Mouse (Mus musculus): ENCODE data around the gene Ppp3r1.
"Not testable (repeated sequence)": the region's sequence is repeated elsewhere in the genome, so short reads cannot be mapped to it uniquely, and the experiment has no call there.

The Ppp3r1 gene

DNA sequence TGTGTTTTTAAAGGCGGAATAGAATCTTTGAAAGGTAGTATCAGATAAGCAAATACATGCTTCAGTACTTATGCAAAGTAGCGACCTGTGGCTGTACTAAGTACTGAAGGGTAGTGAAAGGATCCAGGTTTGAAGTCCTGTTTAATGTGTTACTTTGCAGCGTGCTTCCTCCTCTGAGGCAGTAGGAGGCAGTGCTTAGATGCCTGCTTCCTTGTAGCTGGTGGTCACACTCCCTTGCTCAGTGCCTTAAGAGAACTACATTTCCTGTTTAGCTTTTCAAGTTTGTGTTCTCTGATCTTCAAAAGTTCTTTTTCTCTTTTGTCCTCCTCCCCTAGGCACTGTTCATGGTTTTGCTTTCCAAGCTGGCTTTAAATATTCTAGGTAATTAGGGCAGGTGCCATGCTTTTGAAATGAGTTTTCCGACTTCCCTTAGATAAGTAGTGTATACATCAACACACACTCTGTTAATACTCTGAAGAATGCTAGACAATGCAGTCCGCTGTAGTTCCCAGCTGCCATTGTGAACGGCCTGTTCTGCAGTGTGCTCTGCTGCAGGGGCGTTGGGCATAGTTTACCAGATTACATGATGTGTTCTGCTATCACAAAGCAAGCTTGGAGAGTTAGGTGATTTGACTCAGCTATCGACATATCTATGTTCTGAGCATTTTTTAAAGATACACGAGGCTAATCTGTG lies 33.2 kb downstream of the Ppp3r1 start:
- in situ Hi-C loops (cut with MboI; ENCODE audit: unreplicated experiment in 2 of 2): loop anchor here in 1 of 2 experiments (10.0 kb wide), 1 partner anchor 227 kb away; no protein-coding TSS in a partner anchor

DNA sequence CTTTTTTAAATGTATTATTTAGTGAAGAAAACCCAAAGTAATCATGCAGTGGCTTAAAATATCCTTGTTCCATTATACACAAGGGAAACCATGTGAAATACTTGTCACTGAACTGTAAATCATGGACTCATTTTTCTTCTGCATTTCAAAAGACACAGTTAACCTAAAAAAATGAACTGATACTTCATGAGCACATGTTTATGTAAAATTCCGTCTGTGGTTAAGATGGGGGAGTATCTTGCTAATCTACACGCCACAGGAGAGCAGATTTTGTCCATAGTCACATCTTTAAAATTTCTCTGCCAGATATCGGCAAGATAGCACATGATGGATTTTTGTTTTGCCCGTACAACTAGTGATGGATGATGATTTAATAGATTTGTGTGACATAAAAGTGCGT lies 40.1 kb downstream of the Ppp3r1 start:
- in situ Hi-C loops (cut with MboI; ENCODE audit: unreplicated experiment in 2 of 2): loop anchor here in 1 of 2 experiments (10.0 kb wide), 1 partner anchor 234 kb away; no protein-coding TSS in a partner anchor

DNA sequence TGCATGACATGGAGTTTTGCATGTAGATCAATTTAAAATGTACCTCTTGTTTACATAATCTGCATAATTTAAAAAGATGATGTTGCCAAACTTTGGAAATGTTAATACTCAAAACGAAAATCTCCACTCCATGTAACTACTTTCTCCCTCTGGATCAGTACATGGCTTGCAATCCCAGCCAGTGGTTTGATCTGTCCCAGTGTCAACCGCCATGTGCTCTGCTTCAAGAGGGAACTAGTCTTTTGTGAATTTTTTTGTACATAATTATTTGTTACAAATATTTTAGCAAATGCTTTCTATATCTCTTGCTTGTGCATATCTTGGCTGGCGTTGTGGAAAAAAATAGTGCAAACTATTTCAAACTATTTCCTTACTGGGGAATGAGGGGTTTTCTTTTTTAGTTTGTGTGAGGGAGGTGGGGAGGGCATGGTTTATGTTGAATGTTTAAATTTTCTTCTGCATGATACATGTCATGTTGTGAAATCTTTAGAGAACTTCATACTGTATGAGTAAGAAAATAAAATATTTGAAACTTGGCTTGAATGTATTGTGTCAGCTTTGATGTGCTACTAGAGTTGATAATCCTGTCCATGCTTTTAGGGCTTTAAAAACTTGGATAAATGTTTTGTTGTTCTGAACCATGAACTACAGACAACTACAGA lies 40.9 kb downstream of the Ppp3r1 start:
- in situ Hi-C loops (cut with MboI; ENCODE audit: unreplicated experiment in 2 of 2): loop anchor here (10.0 to 25.0 kb wide), 2 partner anchors 235 to 238 kb away; partner anchors contain the start of gene Fbxo48 (in 1 of the 2)

DNA sequence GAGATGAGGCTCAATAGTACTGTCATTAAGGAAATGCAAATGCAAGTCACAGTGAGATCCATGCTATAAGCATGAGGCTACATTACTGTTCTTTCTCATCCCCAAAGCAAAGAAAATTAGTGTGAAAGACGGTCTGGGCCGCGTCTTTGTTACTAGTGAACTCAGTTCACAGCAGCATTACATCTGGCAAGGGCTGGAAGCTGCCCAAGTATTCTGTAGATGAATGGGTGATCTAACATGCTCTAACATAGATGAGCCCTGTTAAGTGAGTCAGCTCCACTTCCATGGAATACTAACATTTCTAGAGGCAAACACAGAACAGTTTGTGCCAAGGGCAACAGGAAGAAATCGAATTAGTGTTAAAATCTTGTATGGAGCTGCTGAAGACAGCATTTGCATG lies 41.9 kb downstream of the Ppp3r1 start:
- in situ Hi-C loops (cut with MboI; ENCODE audit: unreplicated experiment in 2 of 2): loop anchor here in 1 of 2 experiments (25.0 kb wide), 1 partner anchor 239 kb away; the partner anchor contains the start of gene Fbxo48

DNA sequence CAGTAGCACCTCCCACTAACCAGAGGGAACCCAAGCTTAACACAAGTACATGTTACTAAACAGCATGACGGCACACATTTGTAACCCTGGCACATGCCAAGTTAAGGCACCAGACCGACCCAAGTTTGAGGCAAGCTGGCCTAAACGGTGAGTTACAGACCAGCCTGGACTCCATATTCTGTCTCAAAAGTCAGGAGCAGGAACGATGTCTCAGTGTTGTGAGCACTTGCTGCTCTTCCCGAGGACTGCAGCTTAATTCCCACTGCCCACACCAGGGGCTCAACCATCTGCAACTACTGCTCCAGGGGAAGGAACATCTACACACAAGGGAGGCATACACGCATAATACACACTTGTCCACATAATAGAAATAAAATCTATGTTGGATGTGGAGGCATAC lies 43.4 kb downstream of the Ppp3r1 start:
- in situ Hi-C loops (cut with MboI; ENCODE audit: unreplicated experiment in 2 of 2): loop anchor here in 1 of 2 experiments (25.0 kb wide), 1 partner anchor 240 kb away; the partner anchor contains the start of gene Fbxo48

DNA sequence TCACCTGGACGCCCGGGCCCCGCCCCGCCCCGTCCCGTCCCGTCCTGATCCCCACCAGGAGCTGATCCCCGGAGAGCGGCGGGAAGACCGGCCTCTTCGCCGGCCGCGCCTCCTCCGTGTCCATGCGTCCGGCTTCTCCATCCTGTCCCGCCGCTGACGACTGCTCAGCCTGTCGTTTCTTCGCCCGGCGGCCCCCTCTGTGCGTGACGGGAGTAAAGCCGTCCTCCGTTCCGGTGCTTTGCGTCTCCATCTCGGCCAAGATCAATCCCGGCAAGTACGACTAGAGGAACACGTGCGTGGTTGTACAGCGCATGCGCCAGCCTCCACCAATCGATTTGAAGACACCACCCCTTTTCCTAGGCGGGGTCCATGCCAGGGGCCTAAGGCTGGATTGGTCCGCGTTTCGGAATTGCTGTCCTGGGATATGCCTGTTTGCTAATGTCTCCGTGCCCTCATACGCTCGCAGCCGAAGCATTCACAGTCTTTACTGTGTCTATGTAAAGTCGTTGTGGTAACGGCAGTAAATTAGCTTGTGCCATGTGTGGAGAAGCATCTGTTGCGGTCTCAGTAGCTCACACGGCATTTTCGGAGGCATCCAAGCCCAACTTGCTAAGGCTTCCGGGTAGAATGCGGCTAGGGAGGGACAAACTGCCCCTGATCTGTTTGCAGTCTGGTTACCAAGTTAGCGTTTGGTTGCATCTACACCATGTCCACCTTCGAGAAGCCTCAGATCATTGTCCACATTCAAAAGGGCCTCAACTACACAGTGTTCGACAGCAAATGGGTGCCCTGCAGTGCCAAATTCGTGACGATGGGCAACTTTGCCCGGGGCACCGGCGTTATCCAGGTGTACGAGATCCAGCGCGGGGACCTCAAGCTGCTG lies 52.4 kb downstream of the Ppp3r1 start, which contains the start of gene Pno1:
Gene Pno1, minus strand, starts transcription at position 311 of the 883 bp plus-strand sequence.
- in situ Hi-C loops (cut with MboI; ENCODE audit: unreplicated experiment in 2 of 2): loop anchor here in 1 of 2 experiments (5.0 to 25.0 kb wide), 2 partner anchors 49 to 249 kb away; partner anchors contain the start of gene Fbxo48

DNA sequence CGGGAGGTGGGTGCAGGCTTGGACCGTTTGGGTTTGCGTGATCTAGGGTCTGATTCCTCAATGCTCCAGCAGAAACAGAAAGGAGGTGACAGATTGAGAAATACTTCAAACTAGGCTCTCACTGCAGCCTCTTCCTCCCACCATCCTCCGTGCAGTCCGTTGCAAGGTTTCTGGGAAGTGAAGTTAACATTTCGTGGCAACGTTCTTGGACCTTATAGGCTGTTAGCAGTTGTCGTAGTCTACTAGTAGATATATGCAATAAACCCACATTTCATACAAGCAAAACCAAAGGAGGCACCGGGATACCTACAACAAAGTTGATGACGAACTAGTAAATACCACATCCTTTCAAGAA lies 53.1 kb downstream of the Ppp3r1 start:
- in situ Hi-C loops (cut with MboI; ENCODE audit: unreplicated experiment in 2 of 2): loop anchor here in 1 of 2 experiments (5.0 to 25.0 kb wide), 2 partner anchors 50 to 250 kb away; partner anchors contain the start of gene Fbxo48

DNA sequence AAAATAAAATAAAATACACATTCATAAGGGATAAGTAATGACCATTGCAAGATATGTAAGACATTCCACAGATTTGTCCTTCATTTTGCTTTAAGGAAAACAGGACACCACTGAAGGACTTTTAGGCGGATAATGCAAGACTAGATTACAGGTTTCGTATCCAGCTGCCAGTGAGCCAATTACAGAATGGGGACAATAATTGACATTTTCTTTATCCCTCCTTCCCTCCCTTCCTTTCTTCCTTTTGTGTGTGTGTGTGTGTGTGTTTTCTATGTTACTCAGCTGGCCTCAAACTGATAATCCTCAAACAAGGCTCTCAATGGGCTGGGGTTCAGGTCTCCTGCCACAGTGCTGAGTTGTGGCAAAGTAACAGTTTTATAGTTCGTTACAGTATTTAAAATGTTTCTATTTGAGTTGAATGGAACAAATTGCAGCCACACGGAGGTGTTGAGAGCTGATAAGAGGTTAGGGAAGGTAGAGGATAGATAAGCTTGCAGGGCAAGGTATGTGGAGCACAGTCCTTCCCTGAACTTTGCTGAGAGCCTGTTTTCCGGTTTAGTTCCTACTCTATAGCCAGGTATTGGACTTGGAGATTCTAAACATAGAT lies 53.9 kb downstream of the Ppp3r1 start:
- in situ Hi-C loops (cut with MboI; ENCODE audit: unreplicated experiment in 2 of 2): loop anchor here in 1 of 2 experiments (5.0 to 25.0 kb wide), 2 partner anchors 51 to 251 kb away; partner anchors contain the start of gene Fbxo48

DNA sequence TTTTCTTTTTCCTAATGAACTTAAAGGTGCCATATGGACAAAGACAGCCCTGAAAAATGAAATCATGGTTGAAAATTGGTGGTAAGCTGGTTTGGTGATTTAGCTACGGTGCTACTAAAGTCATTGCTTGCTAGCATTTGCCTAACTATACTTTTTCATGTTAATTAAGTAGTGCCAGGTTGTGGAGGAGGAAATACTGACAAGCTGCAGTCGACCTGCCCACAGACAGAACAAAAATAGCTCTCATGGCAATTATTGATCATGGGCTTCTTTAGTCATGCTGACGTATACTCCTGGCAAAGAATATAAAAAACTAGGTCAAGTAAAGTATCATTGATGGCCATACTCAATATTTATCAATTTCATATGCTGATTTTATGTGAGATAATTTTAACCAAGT lies 56.4 kb downstream of the Ppp3r1 start:
- in situ Hi-C loops (cut with MboI; ENCODE audit: unreplicated experiment in 2 of 2): loop anchor here in 1 of 2 experiments (25.0 kb wide), 1 partner anchor 253 kb away; the partner anchor contains the start of gene Fbxo48

DNA sequence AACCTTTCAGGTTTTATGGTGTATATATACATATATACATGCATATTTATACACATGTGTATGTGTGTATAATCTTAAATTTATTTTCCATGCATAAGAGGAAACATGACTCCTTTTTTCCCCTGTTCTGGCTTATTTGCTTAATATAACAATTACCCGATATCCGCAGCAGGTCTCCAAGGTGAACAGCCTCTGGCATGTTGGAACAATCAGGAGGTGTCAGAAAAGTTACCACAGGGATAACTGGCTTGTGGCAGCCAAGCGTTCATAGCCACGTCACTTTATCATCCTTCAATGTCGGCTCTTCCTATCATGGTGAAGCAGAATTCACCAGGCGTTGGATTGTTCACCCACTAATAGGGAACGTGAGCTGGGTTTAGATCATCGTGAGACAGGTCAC lies 62.1 kb downstream of the Ppp3r1 start:
- in situ Hi-C loops (cut with MboI; ENCODE audit: unreplicated experiment in 2 of 2): loop anchor here in 1 of 2 experiments (25.0 kb wide), 1 partner anchor 259 kb away; the partner anchor contains the start of gene Fbxo48

DNA sequence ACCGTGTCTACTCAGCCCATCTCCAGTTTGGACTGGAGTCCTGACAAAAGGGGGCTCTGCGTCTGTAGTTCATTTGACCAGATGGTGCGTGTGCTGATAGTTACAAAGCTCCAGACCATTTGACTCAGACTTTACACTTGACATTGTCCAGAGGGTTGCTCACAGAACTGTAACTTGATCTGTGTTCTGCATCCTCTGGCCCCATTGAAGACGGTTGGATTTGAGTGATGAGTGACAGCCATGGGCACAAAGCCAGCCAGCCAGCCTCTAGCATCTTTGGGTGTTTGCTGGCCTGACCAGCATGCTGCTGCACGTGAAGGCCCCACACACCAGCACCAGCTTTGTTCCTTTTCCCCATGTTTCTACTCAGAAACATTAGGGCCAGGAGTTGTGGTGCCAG lies 73.7 kb downstream of the Ppp3r1 start:
- in situ Hi-C loops (cut with MboI; ENCODE audit: unreplicated experiment in 2 of 2): no loop called here

DNA sequence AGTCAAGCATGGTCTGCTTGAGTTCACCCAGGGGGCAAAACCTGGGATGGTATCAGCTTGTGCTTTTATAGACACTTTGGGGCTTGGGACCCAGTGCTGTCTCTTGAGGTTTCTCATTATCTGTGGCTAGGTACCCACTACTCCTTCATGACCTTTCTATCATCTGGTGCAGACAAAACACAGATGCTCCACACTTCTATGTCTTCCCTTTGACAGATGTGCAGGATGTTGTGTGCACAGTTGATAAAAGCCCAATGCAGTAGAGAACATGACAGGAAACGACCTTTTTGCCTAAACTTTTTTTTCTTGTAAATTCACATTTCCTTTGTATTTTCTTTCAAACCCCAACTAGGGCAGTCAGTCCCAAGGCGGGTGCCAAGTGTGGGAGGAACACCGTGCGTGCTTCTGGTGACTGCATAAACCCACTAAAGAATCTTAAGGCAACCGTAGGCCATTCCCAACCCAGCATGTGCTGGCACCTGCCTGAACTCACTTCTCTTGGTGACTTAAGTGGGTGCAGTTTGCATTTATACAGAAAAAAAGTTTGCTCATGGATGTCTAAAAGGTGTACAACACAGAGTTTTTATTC lies 77.5 kb downstream of the Ppp3r1 start:
- in situ Hi-C loops (cut with MboI; ENCODE audit: unreplicated experiment in 2 of 2): no loop called here

DNA sequence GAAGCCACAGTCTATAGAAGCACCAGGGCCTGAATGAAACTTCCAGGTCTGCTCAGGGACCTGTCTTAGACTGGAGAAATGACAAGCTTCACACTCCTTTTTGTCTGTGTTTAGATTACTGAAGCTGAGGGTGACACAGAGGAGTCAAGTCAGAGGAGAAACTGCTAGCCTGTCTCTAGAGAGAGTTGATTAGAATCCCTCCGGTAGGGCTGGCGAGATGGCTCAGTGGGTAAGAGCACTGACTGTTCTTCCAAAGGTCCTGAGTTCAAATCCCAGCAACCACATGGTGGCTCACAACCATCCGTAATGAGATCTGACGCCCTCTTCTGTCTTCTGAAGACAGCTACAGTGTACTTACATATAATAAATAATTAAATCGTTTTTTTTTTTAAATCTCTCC lies 79.5 kb downstream of the Ppp3r1 start:
- in situ Hi-C loops (cut with MboI; ENCODE audit: unreplicated experiment in 2 of 2): not testable (repeated sequence)

DNA sequence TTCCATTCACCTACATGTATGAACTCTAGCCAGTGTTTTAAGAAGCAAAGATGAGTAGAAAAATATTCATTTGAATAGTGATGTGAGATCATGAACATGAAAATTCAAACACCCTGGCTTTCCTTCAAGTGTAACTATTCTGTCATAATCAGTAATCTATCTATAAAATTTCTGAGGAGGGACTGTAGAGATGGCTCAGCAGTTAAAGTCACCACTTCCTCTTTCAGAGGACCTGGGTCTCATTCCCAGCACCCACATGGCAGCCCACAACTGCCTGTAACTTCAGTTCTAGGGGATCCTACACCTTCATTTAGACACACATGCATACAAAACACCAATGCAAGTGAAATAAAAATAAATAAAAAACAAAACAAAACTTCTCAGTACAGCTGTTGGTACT lies 89.7 kb downstream of the Ppp3r1 start:
- in situ Hi-C loops (cut with MboI; ENCODE audit: unreplicated experiment in 2 of 2): no loop called here

All from v-Abl transformed pro-B cells (cell line).